Mouse (Mus musculus) gastrocnemius, postnatal 4 days (tissue): ENCODE measurements around the gene Nrde2. TPM values are rescaled to one million over a fixed set of nuclear protein-coding genes. Genes with fewer than 3 reads are reported as not detected.

Experiments used
- total RNA-seq, 2 experiments: library from RNA; stranded (reverse); gene quantifications; 2 replicates each; pipeline ENCODE4 v1.2.3; 2021

The Nrde2 gene
- total RNA-seq, 2 experiments from 2014 or later, result 12.6 to 13.0 TPM

Other genes with a start within 250 kb of the Nrde2 start
- gene Kcnk13, start 195.2 kb downstream of the Nrde2 start, total RNA-seq, result 1 to 10 TPM; 4.3 to 4.7 TPM
- gene Psmc1, start 49.5 kb downstream of the Nrde2 start, total RNA-seq, result 100 to 1,000 TPM; 173 to 205 TPM
- gene Calm1, start 39.8 kb upstream of the Nrde2 start, total RNA-seq, result 100 to 1,000 TPM; 311 to 332 TPM